Mouse (Mus musculus): ENCODE data around the gene Defb20. TPM values are rescaled to one million over a fixed set of nuclear protein-coding genes. Genes with fewer than 3 reads are reported as not detected.

Gene Defb20
- total and polyA plus RNA-seq, 2 experiments from 2014 or later: not detected

GRCm38 (mm10) chr2:152459241-152459640 is 17.6 kb upstream of the Defb20 start:
- H3K27me3 ChIP-seq (ENCODE audit: insufficient read depth, low read length): no peaks in the 10 kb centered on the region
- no peak overlapping the region for H3K4me3 ChIP-seq (ENCODE audit: low read length)
- H3K4me1 ChIP-seq (ENCODE audit: insufficient read depth, low read length): no peaks in the 10 kb centered on the region
- DNase-seq (ENCODE audit: low spot score) (peak; percentile 16), ATAC-seq (no peak)
- no peak overlapping the region for H3K9ac ChIP-seq (replicated peaks; ENCODE audit: low read length)
- no peak for TF ChIP-seq CTCF (IDR thresholded peaks at IDR 0.05; ENCODE audit: low read depth)
- H3K27ac ChIP-seq: no peak overlapping the region
- no peaks in the 10 kb centered on the region for H3K36me3 ChIP-seq (ENCODE audit: insufficient read depth, low read length)
- H3K9me3 ChIP-seq (ENCODE audit: low read length): no peaks in the 10 kb centered on the region
- WGBS: 49% methylated on average over 13 of the region's 13 CpGs
- H3K4me2 ChIP-seq (ENCODE audit: low read depth, low read length): no peak overlapping the region

GRCm38 (mm10) chr2:152464570-152465150 is 12.2 kb upstream of the Defb20 start, which contains the start of gene Defb23:
Defb23 (minus strand) TSS chr2:152464620.
- no peak within 1 kb of the TSS for H3K4me2 ChIP-seq (ENCODE audit: low read depth, low read length)
- ATAC-seq (no peak), DNase-seq (ENCODE audit: low spot score) (no peak)
- no peaks in the 10 kb centered on the region for H3K27me3 ChIP-seq (ENCODE audit: insufficient read depth, low read length)
- no peak within 1 kb of the TSS for H3K27ac ChIP-seq
- no peaks in the 10 kb centered on the region for H3K9me3 ChIP-seq (ENCODE audit: low read length)
- 0 out of 2 replicates have a peak, but pooled peaks have one; percentile 4 for TF ChIP-seq CTCF (IDR thresholded peaks at IDR 0.05; ENCODE audit: low read depth)
- no peaks in the 10 kb centered on the region for H3K36me3 ChIP-seq (ENCODE audit: insufficient read depth, low read length)
- WGBS: 90% methylated on average over 3 of the region's 3 CpGs
- no peak within 1 kb of the TSS for H3K4me3 ChIP-seq (ENCODE audit: low read length)
- no peak within 1 kb of the TSS for H3K9ac ChIP-seq (replicated peaks; ENCODE audit: low read length)
- no peaks in the 10 kb centered on the region for H3K4me1 ChIP-seq (ENCODE audit: insufficient read depth, low read length)

- Histone ChIP-seq H3K27me3 (ENCODE audit: insufficient read depth, low read length) (no peaks in the 10 kb centered on the region), H3K4me3 (ENCODE audit: low read length) (no peak overlapping the region), H3K9ac (replicated peaks; ENCODE audit: low read length) (no peak overlapping the region), H3K36me3 (ENCODE audit: insufficient read depth, low read length) (no peaks in the 10 kb centered on the region), H3K4me2 (ENCODE audit: low read depth, low read length) (no peak overlapping the region), H3K27ac (no peak overlapping the region), H3K4me1 (ENCODE audit: insufficient read depth, low read length) (no peaks in the 10 kb centered on the region), H3K9me3 (ENCODE audit: low read length) (no peaks in the 10 kb centered on the region)
- TF ChIP-seq CTCF (IDR thresholded peaks at IDR 0.05; ENCODE audit: low read depth): peak; percentile 81
- DNase-seq (ENCODE audit: low spot score) (peak; percentile 69), ATAC-seq (no peak)
- WGBS: 32% methylated on average over 7 of the region's 7 CpGs
These were observed 5.9 kb upstream of the Defb20 start for GRCm38 (mm10) chr2:152470973-152471372.

DNA sequence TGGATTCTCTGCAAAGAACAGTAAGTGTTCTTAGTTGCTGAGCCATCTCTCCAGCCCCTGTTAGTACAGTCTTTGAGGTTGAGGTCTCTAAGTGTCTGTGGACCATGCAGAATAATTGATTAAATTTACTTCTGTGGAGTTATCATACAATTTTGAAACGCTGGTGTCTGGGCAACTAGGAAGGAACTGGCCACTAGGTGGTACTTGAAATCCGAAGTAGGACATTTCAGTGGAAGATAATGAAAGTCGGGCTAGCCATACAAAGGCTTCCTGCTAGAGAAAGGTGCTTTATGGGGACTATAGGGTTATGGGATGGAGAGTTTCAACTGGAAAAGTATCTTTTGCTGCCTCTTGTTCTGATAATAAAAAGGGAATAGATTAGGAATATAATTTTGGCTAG is 4.4 kb upstream of the Defb20 start:
- H3K36me3 ChIP-seq (ENCODE audit: insufficient read depth, low read length): no peaks in the 10 kb centered on the region
- H3K27ac ChIP-seq: no peak overlapping the region
- no peaks in the 10 kb centered on the region for H3K4me1 ChIP-seq (ENCODE audit: insufficient read depth, low read length)
- peak; percentile 53 for TF ChIP-seq CTCF (IDR thresholded peaks at IDR 0.05; ENCODE audit: low read depth)
- DNase-seq (ENCODE audit: low spot score) (peak; percentile 17), ATAC-seq (no peak)
- H3K9ac ChIP-seq (replicated peaks; ENCODE audit: low read length): no peak overlapping the region
- no peak overlapping the region for H3K4me2 ChIP-seq (ENCODE audit: low read depth, low read length)
- no peaks in the 10 kb centered on the region for H3K27me3 ChIP-seq (ENCODE audit: insufficient read depth, low read length)
- WGBS: 28% methylated on average over 3 of the region's 3 CpGs
- no peaks in the 10 kb centered on the region for H3K9me3 ChIP-seq (ENCODE audit: low read length)
- H3K4me3 ChIP-seq (ENCODE audit: low read length): no peak overlapping the region

GRCm38 (mm10) chr2:152480881-152481280 is 4.0 kb downstream of the Defb20 start:
- H3K9ac ChIP-seq (replicated peaks; ENCODE audit: low read length): no peak overlapping the region
- no peak for TF ChIP-seq CTCF (IDR thresholded peaks at IDR 0.05; ENCODE audit: low read depth)
- H3K36me3 ChIP-seq (ENCODE audit: insufficient read depth, low read length): no peaks in the 10 kb centered on the region
- H3K4me2 ChIP-seq (ENCODE audit: low read depth, low read length): no peak overlapping the region
- no peak overlapping the region for H3K27ac ChIP-seq
- H3K4me3 ChIP-seq (ENCODE audit: low read length): no peak overlapping the region
- no peaks in the 10 kb centered on the region for H3K27me3 ChIP-seq (ENCODE audit: insufficient read depth, low read length)
- H3K4me1 ChIP-seq (ENCODE audit: insufficient read depth, low read length): no peaks in the 10 kb centered on the region
- H3K9me3 ChIP-seq (ENCODE audit: low read length): no peaks in the 10 kb centered on the region
- DNase-seq (ENCODE audit: low spot score): no peak
- ATAC-seq: no peak
- 89% methylated on average over 3 of the region's 3 CpGs for WGBS

GRCm38 (mm10) chr2:152481726-152482125 is 4.9 kb downstream of the Defb20 start:
- H3K4me1 ChIP-seq (ENCODE audit: insufficient read depth, low read length): no peaks in the 10 kb centered on the region
- DNase-seq (ENCODE audit: low spot score) (no peak), ATAC-seq (no peak)
- H3K36me3 ChIP-seq (ENCODE audit: insufficient read depth, low read length): no peaks in the 10 kb centered on the region
- no peak overlapping the region for H3K9ac ChIP-seq (replicated peaks; ENCODE audit: low read length)
- H3K27me3 ChIP-seq (ENCODE audit: insufficient read depth, low read length): no peaks in the 10 kb centered on the region
- no peaks in the 10 kb centered on the region for H3K9me3 ChIP-seq (ENCODE audit: low read length)
- H3K4me2 ChIP-seq (ENCODE audit: low read depth, low read length): no peak overlapping the region
- no peak overlapping the region for H3K27ac ChIP-seq
- 91% methylated on average over 7 of the region's 7 CpGs for WGBS
- TF ChIP-seq CTCF (IDR thresholded peaks at IDR 0.05; ENCODE audit: low read depth): no peak
- no peak overlapping the region for H3K4me3 ChIP-seq (ENCODE audit: low read length)

- ATAC-seq (no peak), DNase-seq (ENCODE audit: low spot score) (no peak)
- no peak overlapping the region for H3K9ac ChIP-seq (replicated peaks; ENCODE audit: low read length)
- no peaks in the 10 kb centered on the region for H3K9me3 ChIP-seq (ENCODE audit: low read length)
- no peak overlapping the region for H3K27ac ChIP-seq
- no peak overlapping the region for H3K4me2 ChIP-seq (ENCODE audit: low read depth, low read length)
- 78% methylated on average over 2 of the region's 2 CpGs for WGBS
- H3K4me1 ChIP-seq (ENCODE audit: insufficient read depth, low read length): no peaks in the 10 kb centered on the region
- H3K4me3 ChIP-seq (ENCODE audit: low read length): no peak overlapping the region
- peak; percentile 50 for TF ChIP-seq CTCF (IDR thresholded peaks at IDR 0.05; ENCODE audit: low read depth)
- no peaks in the 10 kb centered on the region for H3K27me3 ChIP-seq (ENCODE audit: insufficient read depth, low read length)
- no peaks in the 10 kb centered on the region for H3K36me3 ChIP-seq (ENCODE audit: insufficient read depth, low read length)
These were observed 10.2 kb downstream of the Defb20 start for GRCm38 (mm10) chr2:152487024-152487423.
